Mouse (Mus musculus): ENCODE results near the gene Lgals12.

Gene Lgals12

GRCm38 (mm10) chr19:7583599-7583998 is 23.4 kb downstream of the Lgals12 start:
- no peak for DNase-seq (ENCODE audit: low read depth, low spot score)

- DNase-seq (ENCODE audit: low read depth, low spot score), result peak; percentile 24
Observed at GRCm38 (mm10) chr19:7583101-7583500, 23.9 kb downstream of the Lgals12 start.

GRCm38 (mm10) chr19:7581042-7581441 is 26.0 kb downstream of the Lgals12 start:
- DNase-seq (ENCODE audit: low read depth, low spot score), result no peak

- no peak for DNase-seq (ENCODE audit: low read depth, low spot score)
Observed at GRCm38 (mm10) chr19:7577710-7578109, 29.3 kb downstream of the Lgals12 start.

GRCm38 (mm10) chr19:7576180-7576579 is 30.8 kb downstream of the Lgals12 start:
- no peak for DNase-seq (ENCODE audit: low read depth, low spot score)

- DNase-seq (ENCODE audit: low read depth, low spot score), result no peak
Observed at GRCm38 (mm10) chr19:7569650-7570049, 37.3 kb downstream of the Lgals12 start.

- peak; percentile 46 for DNase-seq (ENCODE audit: low read depth, low spot score)
Observed at GRCm38 (mm10) chr19:7568364-7568763, 38.6 kb downstream of the Lgals12 start.

GRCm38 (mm10) chr19:7566826-7567225 is 40.2 kb downstream of the Lgals12 start:
- no peak for DNase-seq (ENCODE audit: low read depth, low spot score)

- DNase-seq (ENCODE audit: low read depth, low spot score), result no peak
Observed at GRCm38 (mm10) chr19:7564457-7564856, 42.5 kb downstream of the Lgals12 start.

- no peak for DNase-seq (ENCODE audit: low read depth, low spot score)
Observed at GRCm38 (mm10) chr19:7563676-7564075, 43.3 kb downstream of the Lgals12 start.

GRCm38 (mm10) chr19:7562601-7563129 is 44.3 kb downstream of the Lgals12 start:
- no peak for DNase-seq (ENCODE audit: low read depth, low spot score)

GRCm38 (mm10) chr19:7561456-7561855 is 45.5 kb downstream of the Lgals12 start:
- no peak for DNase-seq (ENCODE audit: low read depth, low spot score)

GRCm38 (mm10) chr19:7559986-7560385 is 47.0 kb downstream of the Lgals12 start:
- DNase-seq (ENCODE audit: low read depth, low spot score), result no peak

GRCm38 (mm10) chr19:7558675-7559074 is 48.3 kb downstream of the Lgals12 start:
- DNase-seq (ENCODE audit: low read depth, low spot score), result no peak

- DNase-seq (ENCODE audit: low read depth, low spot score), result no peak
Observed at GRCm38 (mm10) chr19:7557844-7558243, 49.1 kb downstream of the Lgals12 start.

GRCm38 (mm10) chr19:7557328-7557822 is 49.6 kb downstream of the Lgals12 start, which contains the start of gene Pla2g16:
Pla2g16 (plus strand) TSS chr19:7557459.
- DNase-seq (ENCODE audit: low read depth, low spot score), result peak; percentile 57

- no peak for DNase-seq (ENCODE audit: low read depth, low spot score)
Observed at GRCm38 (mm10) chr19:7556641-7557040, 50.4 kb downstream of the Lgals12 start.

GRCm38 (mm10) chr19:7554881-7555280 is 52.1 kb downstream of the Lgals12 start:
- DNase-seq (ENCODE audit: low read depth, low spot score), result no peak

GRCm38 (mm10) chr19:7553441-7553840 is 53.6 kb downstream of the Lgals12 start:
- DNase-seq (ENCODE audit: low read depth, low spot score), result no peak

- no peak for DNase-seq (ENCODE audit: low read depth, low spot score)
Observed at GRCm38 (mm10) chr19:7552301-7552673, 54.7 kb downstream of the Lgals12 start.

GRCm38 (mm10) chr19:7551550-7552300 is 55.3 kb downstream of the Lgals12 start:
- DNase-seq (ENCODE audit: low read depth, low spot score), result no peak

GRCm38 (mm10) chr19:7548924-7549323 is 58.1 kb downstream of the Lgals12 start:
- DNase-seq (ENCODE audit: low read depth, low spot score), result no peak

Data from forelimb bud, embryonic 11.5 days (tissue).